Comparison of ENCODE assay signal across 7 mouse cellular contexts in genomic region chr9:104379532-104380162, GRCm38 (mm10). TPM values are rescaled to one million over a fixed set of nuclear protein-coding genes. Genes with fewer than 3 reads are reported as not detected.
DNase-seq lines count a peak whose midpoint lies in the region; ATAC-seq and TF ChIP-seq lines count a peak whose summit lies in the region.

No protein-coding gene starts in this region.

- ATAC-seq in hindbrain, postnatal 0 days, result no peak
- no peak for ATAC-seq in hindbrain, embryonic 13.5 days (ENCODE audit: low FRiP score)

- H3K9me3 ChIP-seq in hindbrain, postnatal 0 days (ENCODE audit: low read length), result no peaks in the 10 kb centered on the region
- no peaks in the 10 kb centered on the region for H3K9me3 ChIP-seq in hindbrain, embryonic 13.5 days

- TF ChIP-seq POLR2A in thymus, adult 2 months (IDR thresholded peaks at IDR 0.05; ENCODE audit: control insufficient read depth, extremely low read depth, insufficient read depth, low read length, poor library complexity), result no peak

- H3K9ac ChIP-seq in hindbrain, postnatal 0 days (replicated peaks; ENCODE audit: low read length), result no peak overlapping the region
- H3K9ac ChIP-seq in hindbrain, embryonic 13.5 days, result no peak overlapping the region

- 66% methylated on average over 9 of the region's 9 CpGs for WGBS in hindbrain, postnatal 0 days
- 67% methylated on average over 9 of the region's 9 CpGs for WGBS in hindbrain, embryonic 13.5 days
- 49% methylated on average over 9 of the region's 9 CpGs for WGBS in thymus, adult 2 months

- H3K27me3 ChIP-seq in hindbrain, postnatal 0 days (ENCODE audit: insufficient read depth, low read length), result no peaks in the 10 kb centered on the region
- no peaks in the 10 kb centered on the region for H3K27me3 ChIP-seq in hindbrain, embryonic 13.5 days
- H3K27me3 ChIP-seq in thymus, adult 2 months (ENCODE audit: control insufficient read depth, insufficient read depth, low read length), result no peaks in the 10 kb centered on the region

- H3K27ac ChIP-seq in hindbrain, postnatal 0 days, result no peak overlapping the region
- H3K27ac ChIP-seq in hindbrain, embryonic 13.5 days, result no peak overlapping the region
- H3K27ac ChIP-seq in thymus, adult 2 months (ENCODE audit: control insufficient read depth, insufficient read depth, low read length), result no peak overlapping the region

- TF ChIP-seq CTCF in hindbrain, postnatal 0 days (IDR thresholded peaks at IDR 0.05; ENCODE audit: low read depth), result peak; percentile 65
- TF ChIP-seq CTCF in thymus, adult 2 months (IDR thresholded peaks at IDR 0.05; ENCODE audit: borderline replicate concordance, control insufficient read depth, extremely low read depth, insufficient read depth, low read length, poor library complexity), result no peak

- no peak overlapping the region for H3K4me3 ChIP-seq in hindbrain, postnatal 0 days (ENCODE audit: low read length)
- no peak overlapping the region for H3K4me3 ChIP-seq in hindbrain, embryonic 13.5 days
- no peak overlapping the region for H3K4me3 ChIP-seq in thymus, adult 2 months (ENCODE audit: control insufficient read depth, insufficient read depth, low read length)

- no peaks in the 10 kb centered on the region for H3K4me1 ChIP-seq in hindbrain, postnatal 0 days (ENCODE audit: insufficient read depth, low read length)
- no peaks in the 10 kb centered on the region for H3K4me1 ChIP-seq in hindbrain, embryonic 13.5 days (replicated peaks)
- no peaks in the 10 kb centered on the region for H3K4me1 ChIP-seq in thymus, adult 2 months (replicated peaks; ENCODE audit: control insufficient read depth, insufficient read depth, low read length)

- DNase-seq in hindbrain, postnatal 0 days (ENCODE audit: low spot score), result peak; percentile 78
- peak; percentile 7 for DNase-seq in thymus, adult 2 months
- DNase-seq in thymus, postnatal 25 days, result no peak
- peak; percentile 49 for DNase-seq in adipocyte (ENCODE audit: low spot score)
- DNase-seq in kidney, postnatal 10 days, result peak; percentile 42
- no peak for DNase-seq in ovary, adult 18-20 months (ENCODE audit: low spot score)

- H3K36me3 ChIP-seq in hindbrain, postnatal 0 days (ENCODE audit: insufficient read depth, low read length), result no peaks in the 10 kb centered on the region
- H3K36me3 ChIP-seq in hindbrain, embryonic 13.5 days, result no peaks in the 10 kb centered on the region
- H3K36me3 ChIP-seq in thymus, adult 2 months (ENCODE audit: control insufficient read depth, insufficient read depth, low read length), result no peaks in the 10 kb centered on the region

- no peak overlapping the region for H3K4me2 ChIP-seq in hindbrain, postnatal 0 days (ENCODE audit: low read depth, low read length)
- no peak overlapping the region for H3K4me2 ChIP-seq in hindbrain, embryonic 13.5 days

RNA-seq across cellular contexts. Expression of gene Acpp, which starts 42.1 kb away (rescaled TPM):
- 0.65 and 3.1 TPM in 2 replicates for total RNA-seq in hindbrain, postnatal 0 days (2014; rRNA removed)
- 0.25 and 0.37 TPM in 2 replicates for polyA plus RNA-seq in hindbrain, postnatal 0 days (2015; fragmentation: Nextera tagmentation; extraction: Ambion mirVana)
- 0.16 TPM in 2 replicates for polyA plus RNA-seq in hindbrain, embryonic 13.5 days (2015; fragmentation: Nextera tagmentation; extraction: Ambion mirVana)
- polyA plus RNA-seq in thymus, adult 2 months (2012; rRNA removed), result 9.9 and 11.2 TPM in 2 replicates

Comparison
In these comparisons a context has a peak if more than half of its experiments do, and no peak if none do; other contexts are left out.
1. DNase-seq: peak in hindbrain, postnatal 0 days (single experiment), thymus, adult 2 months (single experiment), adipocyte (single experiment) and kidney, postnatal 10 days (single experiment); none in thymus, postnatal 25 days (single experiment) and ovary, adult 18-20 months (single experiment).